In the genomic region with DNA sequence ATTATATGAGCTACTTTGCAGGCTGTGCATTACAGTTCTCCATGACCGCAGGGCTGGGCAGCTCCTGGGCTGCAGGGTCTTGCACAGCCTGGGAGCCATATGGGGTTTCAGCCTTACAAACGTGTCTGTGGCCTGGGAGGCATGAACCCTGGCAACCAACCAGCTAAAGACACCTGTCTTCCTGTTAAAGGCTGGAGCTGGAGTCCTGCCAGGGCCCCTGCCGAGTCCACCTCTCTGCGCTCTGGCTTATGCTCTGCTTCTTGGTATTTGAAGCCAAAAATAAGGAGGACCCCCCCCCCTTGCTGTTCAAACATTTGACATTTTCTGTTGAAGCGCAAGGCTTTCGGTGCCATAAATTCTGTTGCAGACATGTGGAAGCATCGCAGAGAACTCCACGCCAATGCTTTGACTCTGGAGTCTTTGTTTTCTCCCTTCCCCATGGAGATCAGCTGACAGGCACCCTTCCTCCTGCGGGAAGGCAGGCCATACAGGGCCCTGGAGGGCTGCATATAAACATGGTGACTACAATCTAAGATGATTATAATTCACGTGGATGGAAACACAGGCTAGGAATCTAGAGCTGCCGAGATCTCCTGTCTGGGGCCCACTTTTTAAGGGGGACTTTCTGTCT, we compare ENCODE assay signal across 13 mouse cellular contexts. TPM values are rescaled to one million over a fixed set of nuclear protein-coding genes. Genes with fewer than 3 reads are reported as not detected.
A peak's percentile ranks its signal among the peaks of the same experiment; 100 is the strongest.
DNase-seq lines count a peak whose midpoint lies in the region; ATAC-seq and TF ChIP-seq lines count a peak whose summit lies in the region.
"Had no signal": no experiment of that assay in that cellular context is flagged by ENCODE, and none has a peak within 500 bp of the region (broad histone marks: within the 10 kb centered on the region; RNA-seq: fewer than 3 reads in every experiment).

No protein-coding gene starts in this region.

- no peak overlapping the region for H3K4me3 ChIP-seq in intestine, embryonic 14.5 days (ENCODE audit: low read depth, low read length)
- no peak overlapping the region for H3K4me3 ChIP-seq in intestine, embryonic 15.5 days (replicated peaks)
- no peak overlapping the region for H3K4me3 ChIP-seq in stomach, embryonic 16.5 days (replicated peaks; ENCODE audit: low read length)
- H3K4me3 ChIP-seq in stomach, postnatal 0 days (ENCODE audit: low read depth, low read length), result no peak overlapping the region
- no peak overlapping the region for H3K4me3 ChIP-seq in limb, embryonic 15.5 days
- H3K4me3 ChIP-seq: embryonic facial prominence, embryonic 13.5 days had no signal

- ATAC-seq in intestine, embryonic 14.5 days (replicated peaks; ENCODE audit: low FRiP score, low TSS enrichment, low read depth), result 0 out of 2 replicates have a peak, but pooled peaks have one; percentile 22
- ATAC-seq in intestine, embryonic 15.5 days, result no peak
- ATAC-seq in stomach, embryonic 16.5 days (ENCODE audit: insufficient read depth, low FRiP score), result peak; percentile 27; the same call in 1 of the 2 replicates
- ATAC-seq in stomach, postnatal 0 days (ENCODE audit: low FRiP score, low TSS enrichment), result no peak
- 0 out of 2 replicates have a peak, but pooled peaks have one; percentile 31 for ATAC-seq in limb, embryonic 15.5 days (ENCODE audit: insufficient number of reproducible peaks, low FRiP score, low TSS enrichment, low read depth)

- peak; percentile 54 for DNase-seq in intestine, embryonic 14.5 days (ENCODE audit: low spot score)
- DNase-seq in stomach, postnatal 0 days (ENCODE audit: low spot score), result no peak
- peak; percentile 98 for DNase-seq in cerebellum, adult 9-10 months
- DNase-seq in gastrocnemius, adult 8-10 months (ENCODE audit: low spot score in 2 of 2), result no peak
- no peak for DNase-seq in left cerebral cortex, adult 9 months (ENCODE audit: low spot score in 2 of 2)
- DNase-seq: heart, adult 11 months; kidney, adult 11 months; thymus, adult 2 months had no signal

- H3K9me3 ChIP-seq in intestine, embryonic 14.5 days (ENCODE audit: control insufficient read depth, low read length), result no peaks in the 10 kb centered on the region
- no peaks in the 10 kb centered on the region for H3K9me3 ChIP-seq in intestine, embryonic 15.5 days
- no peaks in the 10 kb centered on the region for H3K9me3 ChIP-seq in stomach, embryonic 16.5 days (replicated peaks; ENCODE audit: control insufficient read depth, low read length)
- no peaks in the 10 kb centered on the region for H3K9me3 ChIP-seq in stomach, postnatal 0 days (ENCODE audit: control insufficient read depth, low read length)
- H3K9me3 ChIP-seq in limb, embryonic 15.5 days, result no peaks in the 10 kb centered on the region
- H3K9me3 ChIP-seq: embryonic facial prominence, embryonic 13.5 days had no signal

- no peak for TF ChIP-seq EP300 in stomach, postnatal 0 days (optimal IDR thresholded peaks at IDR 0.05)

- TF ChIP-seq CTCF in stomach, postnatal 0 days (IDR thresholded peaks at IDR 0.05; ENCODE audit: low read depth), result no peak

- WGBS in intestine, embryonic 14.5 days, result 40% methylated on average over 11 of the region's 11 CpGs
- WGBS in intestine, embryonic 15.5 days, result 36% methylated on average over 11 of the region's 11 CpGs
- WGBS in stomach, embryonic 16.5 days, result 33% methylated on average over 11 of the region's 11 CpGs
- 30% methylated on average over 11 of the region's 11 CpGs for WGBS in stomach, postnatal 0 days
- WGBS in limb, embryonic 15.5 days, result 19% methylated on average over 11 of the region's 11 CpGs

- no peaks in the 10 kb centered on the region for H3K36me3 ChIP-seq in intestine, embryonic 14.5 days (ENCODE audit: control insufficient read depth, insufficient read depth, low read length)
- H3K36me3 ChIP-seq in intestine, embryonic 15.5 days, result no peaks in the 10 kb centered on the region
- no peaks in the 10 kb centered on the region for H3K36me3 ChIP-seq in stomach, embryonic 16.5 days (ENCODE audit: control insufficient read depth, insufficient read depth, low read length)
- H3K36me3 ChIP-seq in stomach, postnatal 0 days (ENCODE audit: control insufficient read depth, insufficient read depth, low read length), result no peaks in the 10 kb centered on the region
- no peaks in the 10 kb centered on the region for H3K36me3 ChIP-seq in limb, embryonic 15.5 days
- H3K36me3 ChIP-seq: embryonic facial prominence, embryonic 13.5 days had no signal

- H3K4me2 ChIP-seq in intestine, embryonic 14.5 days (ENCODE audit: low read length), result no peak overlapping the region
- no peak overlapping the region for H3K4me2 ChIP-seq in intestine, embryonic 15.5 days (replicated peaks)
- H3K4me2 ChIP-seq in stomach, embryonic 16.5 days (ENCODE audit: low read depth, low read length), result no peak overlapping the region
- no peak overlapping the region for H3K4me2 ChIP-seq in stomach, postnatal 0 days (replicated peaks; ENCODE audit: low read depth)
- no peak overlapping the region for H3K4me2 ChIP-seq in limb, embryonic 15.5 days
- H3K4me2 ChIP-seq: embryonic facial prominence, embryonic 13.5 days had no signal

- peaks cover 8% of the 10 kb centered on the region for H3K4me1 ChIP-seq in intestine, embryonic 14.5 days (replicated peaks; ENCODE audit: control insufficient read depth, insufficient read depth, low read length)
- no peaks in the 10 kb centered on the region for H3K4me1 ChIP-seq in intestine, embryonic 15.5 days (replicated peaks)
- 0 out of 2 replicates have a peak, but pooled peaks cover 3% of the 10 kb centered on the region for H3K4me1 ChIP-seq in stomach, embryonic 16.5 days (ENCODE audit: control insufficient read depth, insufficient read depth, low read length)
- no peaks in the 10 kb centered on the region for H3K4me1 ChIP-seq in stomach, postnatal 0 days (replicated peaks; ENCODE audit: control insufficient read depth, insufficient read depth)
- H3K4me1 ChIP-seq in limb, embryonic 15.5 days, result peaks cover 26% of the 10 kb centered on the region

- H3K9ac ChIP-seq in intestine, embryonic 14.5 days (ENCODE audit: low read length), result no peak overlapping the region
- no peak overlapping the region for H3K9ac ChIP-seq in intestine, embryonic 15.5 days
- no peak overlapping the region for H3K9ac ChIP-seq in stomach, embryonic 16.5 days (ENCODE audit: low read length)
- H3K9ac ChIP-seq in stomach, postnatal 0 days (ENCODE audit: low read length), result no peak overlapping the region
- H3K9ac ChIP-seq in limb, embryonic 15.5 days, result no peak overlapping the region
- H3K9ac ChIP-seq: embryonic facial prominence, embryonic 13.5 days had no signal

- no peaks in the 10 kb centered on the region for H3K27me3 ChIP-seq in intestine, embryonic 14.5 days (replicated peaks; ENCODE audit: control insufficient read depth, insufficient read depth, low read length)
- no peaks in the 10 kb centered on the region for H3K27me3 ChIP-seq in intestine, embryonic 15.5 days (replicated peaks)
- H3K27me3 ChIP-seq in stomach, embryonic 16.5 days (ENCODE audit: control insufficient read depth, insufficient read depth, low read length), result no peaks in the 10 kb centered on the region
- H3K27me3 ChIP-seq in stomach, postnatal 0 days (ENCODE audit: control insufficient read depth, insufficient read depth, low read length), result no peaks in the 10 kb centered on the region
- no peaks in the 10 kb centered on the region; the same call in none of the 2 replicates for H3K27me3 ChIP-seq in limb, embryonic 15.5 days
- H3K27me3 ChIP-seq: embryonic facial prominence, embryonic 13.5 days had no signal

- H3K27ac ChIP-seq in intestine, embryonic 14.5 days (ENCODE audit: low read depth), result peak overlapping the region; percentile 16
- H3K27ac ChIP-seq in intestine, embryonic 15.5 days, result no peak overlapping the region
- H3K27ac ChIP-seq in stomach, embryonic 16.5 days (ENCODE audit: low read length), result no peak overlapping the region
- no peak overlapping the region for H3K27ac ChIP-seq in stomach, postnatal 0 days (replicated peaks)
- no peak overlapping the region for H3K27ac ChIP-seq in limb, embryonic 15.5 days
- H3K27ac ChIP-seq: embryonic facial prominence, embryonic 13.5 days had no signal

RNA-seq across cellular contexts. Expression of a gene that starts 23.4 kb away (rescaled TPM):
- 2.4 and 2.7 TPM in 2 replicates for polyA plus RNA-seq in intestine, embryonic 14.5 days (2014; fragmentation: Nextera tagmentation; extraction: Ambion mirVana)
- 1.8 and 2.0 TPM in 2 replicates for polyA plus RNA-seq in intestine, embryonic 15.5 days (2015; fragmentation: Nextera tagmentation; extraction: Ambion mirVana)
- polyA plus RNA-seq in stomach, embryonic 16.5 days (2015; fragmentation: Nextera tagmentation; extraction: Ambion mirVana), result 2.2 and 2.3 TPM in 2 replicates
- 0.42 and 0.47 TPM in 2 replicates for polyA plus RNA-seq in stomach, postnatal 0 days (2015; fragmentation: Nextera tagmentation; extraction: Ambion mirVana)
- 0.97 and 1.4 TPM in 2 replicates for polyA plus RNA-seq in limb, embryonic 15.5 days (2015; fragmentation: Nextera tagmentation; extraction: Ambion mirVana)
- under 1 TPM in 3 of 4 experiments, not detected in 1; 0.04 to 0.19 (median 0.05) TPM for total RNA-seq in gastrocnemius, adult 8-10 months (2022)
- total RNA-seq: megakaryocyte, adult 5-6 weeks had no signal

Comparison
In these comparisons a context has a peak if more than half of its experiments do, and no peak if none do; other contexts are left out.
1. ATAC-seq: peak in intestine, embryonic 14.5 days (single experiment), stomach, embryonic 16.5 days (single experiment) and limb, embryonic 15.5 days (single experiment); none in intestine, embryonic 15.5 days (single experiment) and stomach, postnatal 0 days (single experiment).
2. DNase-seq: peak in intestine, embryonic 14.5 days (single experiment) and cerebellum, adult 9-10 months (single experiment); none in stomach, postnatal 0 days (single experiment), gastrocnemius, adult 8-10 months (0 of 2) and left cerebral cortex, adult 9 months (0 of 2).